Mouse (Mus musculus): ENCODE results near the gene Upk3b. TPM values are rescaled to one million over a fixed set of nuclear protein-coding genes. Genes with fewer than 3 reads are reported as not detected.
A peak's percentile ranks its signal among the peaks of the same experiment; 100 is the strongest.

Upk3b gene
- total RNA-seq (2021) = not detected

GRCm38 (mm10) chr5:136038258-136039214 lies at the start of gene Upk3b:
TSS of gene Upk3b (plus strand) at chr5:136038496.
- intact Hi-C loops (cut with DNase I) = no loop called here
- DNase-seq = no peak

- no peak for DNase-seq
- intact Hi-C loops (cut with DNase I) = no loop called here
Observed at GRCm38 (mm10) chr5:135990601-135991000, 47.7 kb upstream of the Upk3b start.

- intact Hi-C loops (cut with DNase I) = no loop called here
- no peak for DNase-seq
Observed at GRCm38 (mm10) chr5:135993381-135993965, 44.8 kb upstream of the Upk3b start.

GRCm38 (mm10) chr5:135994335-135994724 lies 44.0 kb upstream of the Upk3b start:
- intact Hi-C loops (cut with DNase I) = no loop called here
- no peak for DNase-seq

GRCm38 (mm10) chr5:135994725-135995687 lies 43.3 kb upstream of the Upk3b start, which contains the start of gene Dtx2:
TSS of gene Dtx2 (plus strand) at chr5:135994800.
- intact Hi-C loops (cut with DNase I) = no loop called here
- peak; percentile 88 for DNase-seq

GRCm38 (mm10) chr5:135996162-135996561 lies 42.1 kb upstream of the Upk3b start:
- intact Hi-C loops (cut with DNase I) = no loop called here
- DNase-seq = no peak

- DNase-seq = no peak
- intact Hi-C loops (cut with DNase I) = no loop called here
Observed at GRCm38 (mm10) chr5:136001222-136001621, 37.1 kb upstream of the Upk3b start.

- DNase-seq = no peak
Observed at GRCm38 (mm10) chr5:136002325-136002724, 36.0 kb upstream of the Upk3b start.

GRCm38 (mm10) chr5:136002751-136003151 lies 35.5 kb upstream of the Upk3b start:
- intact Hi-C loops (cut with DNase I) = no loop called here
- DNase-seq = no peak

More at GRCm38 (mm10) chr5:136002325-136002724, 36.0 kb upstream of the Upk3b start:
- intact Hi-C loops (cut with DNase I) = no loop called here

GRCm38 (mm10) chr5:136004537-136004936 lies 33.8 kb upstream of the Upk3b start:
- intact Hi-C loops (cut with DNase I) = no loop called here
- no peak for DNase-seq

- DNase-seq = no peak
- intact Hi-C loops (cut with DNase I) = no loop called here
Observed at GRCm38 (mm10) chr5:136007745-136008144, 30.6 kb upstream of the Upk3b start.

- intact Hi-C loops (cut with DNase I) = no loop called here
Observed at GRCm38 (mm10) chr5:136014877-136015276, 23.4 kb upstream of the Upk3b start.

GRCm38 (mm10) chr5:136015586-136015985 lies 22.7 kb upstream of the Upk3b start:
- DNase-seq = no peak
- intact Hi-C loops (cut with DNase I) = no loop called here

More at GRCm38 (mm10) chr5:136014877-136015276, 23.4 kb upstream of the Upk3b start:
- no peak for DNase-seq

GRCm38 (mm10) chr5:136016014-136016876 lies 22.1 kb upstream of the Upk3b start:
- peak; percentile 56 for DNase-seq
- intact Hi-C loops (cut with DNase I) = no loop called here

GRCm38 (mm10) chr5:136017262-136017661 lies 21.0 kb upstream of the Upk3b start:
- DNase-seq = peak; percentile 35
- intact Hi-C loops (cut with DNase I) = no loop called here

- intact Hi-C loops (cut with DNase I) = no loop called here
- DNase-seq = no peak
Observed at GRCm38 (mm10) chr5:136018726-136019125, 19.6 kb upstream of the Upk3b start.

- intact Hi-C loops (cut with DNase I) = no loop called here
- no peak for DNase-seq
Observed at GRCm38 (mm10) chr5:136019907-136020306, 18.4 kb upstream of the Upk3b start.

GRCm38 (mm10) chr5:136025712-136026111 lies 12.6 kb upstream of the Upk3b start:
- peak; percentile 64 for DNase-seq
- intact Hi-C loops (cut with DNase I) = no loop called here

- no peak for DNase-seq
- intact Hi-C loops (cut with DNase I) = no loop called here
Observed at GRCm38 (mm10) chr5:136026859-136027258, 11.4 kb upstream of the Upk3b start.
